Mouse (Mus musculus) heart, embryonic 14.5 days (tissue): ENCODE measurements around the gene Foxb1. TPM values are rescaled to one million over a fixed set of nuclear protein-coding genes. Genes with fewer than 3 reads are reported as not detected.

Experiments used
- ATAC-seq: fragments of 200-750 bp; cut with Nextera tagmentation; 2 replicates; pipeline ENCODE4 v1.8.0; 2017; ENCODE audit warnings: low read depth, moderate TSS enrichment; ENCODE audit not compliant: insufficient number of reproducible peaks, insufficient read depth, low FRiP score
- H3K27ac ChIP-seq, 2 experiments: fragments of 200-500 bp in 1 of 2; fragments of 300-500 bp in 1 of 2; sonication (generic) in 1 of 2; replicated peaks in 1 of 2; 2 replicates each; pipeline ENCODE4 v1.5.1; 2012 to 2014; ENCODE audit warnings: low read depth in 2 of 2, low read length in 2 of 2, control low read depth in 1 of 2, mild to moderate bottlenecking in 1 of 2, mixed read lengths in 1 of 2; ENCODE audit not compliant: control insufficient read depth in 1 of 2, insufficient read depth in 1 of 2
- H3K27me3 ChIP-seq: fragments of 300-500 bp; sonication (generic); 2 replicates; pipeline ENCODE4 v1.6.1; 2014; ENCODE audit warnings: mild to moderate bottlenecking, low read length, control low read depth; ENCODE audit not compliant: control insufficient read depth, insufficient read depth
- H3K36me3 ChIP-seq: fragments of 300-500 bp; sonication (generic); 2 replicates; pipeline ENCODE4 v1.6.1; 2014; ENCODE audit warnings: mild to moderate bottlenecking, control low read depth, low read length, mixed read lengths; ENCODE audit not compliant: control insufficient read depth, insufficient read depth
- H3K4me1 ChIP-seq, 2 experiments: fragments of 200-500 bp in 1 of 2; fragments of 300-500 bp in 1 of 2; sonication (generic) in 1 of 2; 2 replicates each; pipeline ENCODE4 v1.6.1; 2012 to 2014; ENCODE audit warnings: low read length in 2 of 2, control low read depth in 1 of 2, mixed read lengths in 1 of 2; ENCODE audit not compliant: control insufficient read depth in 2 of 2, insufficient read depth in 2 of 2
- H3K4me2 ChIP-seq: fragments of 300-500 bp; sonication (generic); 2 replicates; pipeline ENCODE4 v1.6.1; 2014; ENCODE audit warnings: mild to moderate bottlenecking, low read length
- H3K4me3 ChIP-seq, 2 experiments: fragments of 200-500 bp in 1 of 2; fragments of 300-500 bp in 1 of 2; sonication (generic) in 1 of 2; 2 replicates each; pipeline ENCODE4 v1.5.1; 2012 to 2014; ENCODE audit warnings: low read length in 2 of 2, mild to moderate bottlenecking in 2 of 2, control low read depth in 1 of 2, low read depth in 1 of 2, moderate library complexity in 1 of 2; ENCODE audit not compliant: control insufficient read depth in 1 of 2, insufficient read depth in 1 of 2
- H3K9ac ChIP-seq: fragments of 300-500 bp; sonication (generic); 2 replicates; pipeline ENCODE4 v1.6.1; 2014; ENCODE audit warnings: mild to moderate bottlenecking, low read length
- H3K9me3 ChIP-seq: fragments of 300-500 bp; sonication (generic); 2 replicates; pipeline ENCODE4 v1.6.1; 2016; ENCODE audit warnings: low read length, control low read depth; ENCODE audit not compliant: control insufficient read depth
- WGBS: fragments of 180-500 bp; shearing (Covaris S2); extraction: QIAGEN DNeasy Blood & Tissue Kit; methylation state at CpG from one replicate; pipeline ENCODE4 v1.1.7; 2014; 5-methylcytosine and 5-hydroxymethylcytosine counted together
- polyA plus RNA-seq: library from polyadenylated mRNA; unstranded; fragments of >200 nt; fragmentation: Nextera tagmentation; extraction: Ambion mirVana; gene quantifications from 2 replicates; pipeline ENCODE4 v1.2.1, GENCODE M21; 2014

Gene Foxb1
- polyA plus RNA-seq: not detected in 2 replicates

DNA sequence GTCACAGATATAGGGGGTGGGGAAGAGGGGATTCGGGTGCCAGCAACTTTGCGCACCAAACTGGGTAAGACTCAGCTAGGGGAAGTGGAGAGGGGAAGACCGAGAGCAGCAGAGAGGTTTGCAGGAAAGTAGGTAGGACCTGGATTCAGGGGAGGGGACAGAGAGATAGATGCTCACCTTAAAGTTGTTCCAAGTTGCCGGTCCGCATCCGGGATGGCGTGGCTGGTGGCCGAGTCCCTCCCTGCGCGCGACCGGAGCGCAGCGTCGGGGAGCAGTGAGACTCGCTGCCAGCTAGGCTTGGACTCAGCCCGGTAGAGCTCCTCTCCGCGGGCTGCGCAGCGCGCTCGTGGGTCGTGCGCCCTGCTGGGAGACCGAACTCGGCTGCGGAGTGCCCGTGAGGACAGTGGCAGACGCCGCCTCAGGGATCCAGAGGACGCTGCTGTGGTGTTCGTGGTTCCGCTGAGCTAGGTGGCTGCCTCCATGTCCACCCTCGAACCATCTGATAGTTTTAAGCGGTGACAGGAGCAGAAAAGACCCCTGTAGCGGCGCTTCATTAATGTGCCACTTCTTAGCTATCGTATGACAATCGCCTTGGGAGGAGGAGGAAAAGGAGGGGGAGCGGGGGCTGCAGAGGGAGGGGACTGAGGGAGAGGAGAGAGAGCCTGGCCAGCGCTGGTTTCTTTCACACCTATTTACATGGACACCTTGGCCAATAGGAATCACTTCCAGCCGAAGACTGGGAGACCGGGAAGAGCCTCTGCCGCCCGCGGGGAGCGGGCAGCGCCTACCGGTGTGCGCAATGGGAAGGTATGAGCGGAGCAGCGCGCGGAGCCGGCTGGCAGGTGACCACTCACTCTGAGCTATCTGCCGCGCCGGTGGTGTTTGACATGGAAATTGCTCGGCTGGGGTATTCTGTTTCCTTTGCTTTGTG, at the start of gene Foxb1:
Foxb1 (minus strand) TSS at position 570 of the 931 bp plus-strand sequence.
- no peaks in the 10 kb centered on the region for H3K9me3 ChIP-seq
- no peak within 1 kb of the TSS for H3K4me3 ChIP-seq
- 1% methylated on average over 60 of the region's 60 CpGs for WGBS
- no peak within 1 kb of the TSS for H3K4me2 ChIP-seq
- H3K27ac ChIP-seq: no peak within 1 kb of the TSS
- ATAC-seq: no peak
- peaks cover 0 to 2% of the 10 kb centered on the region in 2 experiments; a peak in 2 of 4 replicates for H3K4me1 ChIP-seq
- no peak within 1 kb of the TSS for H3K9ac ChIP-seq
- H3K27me3 ChIP-seq: peaks cover 99% of the 10 kb centered on the region
- H3K36me3 ChIP-seq: no peaks in the 10 kb centered on the region

DNA sequence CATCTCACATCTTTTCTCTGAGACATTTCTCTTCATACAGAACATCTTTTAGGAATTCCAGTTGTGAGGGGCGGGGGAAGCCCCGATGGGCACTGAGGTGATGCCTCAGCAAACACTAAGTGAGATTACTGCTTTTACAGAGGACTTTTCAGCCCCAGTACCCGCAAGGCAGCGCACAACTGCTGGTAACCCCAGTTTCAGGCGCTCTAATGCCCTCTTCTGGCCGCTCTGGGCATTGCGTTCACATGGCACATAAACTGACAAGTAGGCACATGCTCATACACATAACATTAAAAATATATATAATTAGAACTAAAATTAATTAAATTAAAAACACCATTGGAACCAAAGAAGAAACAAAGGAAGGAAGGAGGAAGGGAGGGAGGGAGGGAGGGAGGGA, 29.8 kb upstream of the Foxb1 start:
- H3K4me2 ChIP-seq: no peak overlapping the region
- 0 out of 2 replicates have a peak, but pooled peaks cover 2% of the 10 kb centered on the region for H3K9me3 ChIP-seq
- no peaks in the 10 kb centered on the region for H3K27me3 ChIP-seq
- no peak overlapping the region for H3K9ac ChIP-seq
- 52% methylated on average over 7 of the region's 7 CpGs for WGBS
- ATAC-seq: no peak
- no peak overlapping the region for H3K27ac ChIP-seq
- no peak overlapping the region for H3K4me3 ChIP-seq
- no peaks in the 10 kb centered on the region for H3K36me3 ChIP-seq
- H3K4me1 ChIP-seq: no peaks in the 10 kb centered on the region

DNA sequence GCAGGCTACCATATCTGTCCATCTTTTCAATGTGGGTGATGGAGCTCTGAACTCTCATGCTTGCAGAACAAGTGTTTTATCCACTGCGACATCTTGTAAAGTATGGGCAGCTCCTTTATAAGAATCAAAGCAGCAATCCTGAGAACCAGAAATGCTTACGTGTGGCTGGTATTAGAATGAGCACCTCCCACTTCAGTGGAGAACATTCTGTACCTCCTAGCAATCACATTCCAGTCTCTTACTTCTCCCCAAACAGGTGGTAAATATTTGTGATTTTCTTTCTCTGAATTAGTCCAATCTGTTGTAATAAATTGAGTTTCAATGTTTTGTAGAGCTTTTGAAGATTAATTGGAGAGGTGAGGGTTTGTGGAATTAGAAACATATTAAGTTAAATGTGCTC, 19.3 kb upstream of the Foxb1 start:
- Histone ChIP-seq H3K9ac (no peak overlapping the region), H3K4me3 (no peak overlapping the region), H3K4me2 (no peak overlapping the region), H3K27ac (no peak overlapping the region), H3K4me1 (no peaks in the 10 kb centered on the region), H3K9me3 (no peaks in the 10 kb centered on the region), H3K36me3 (no peaks in the 10 kb centered on the region), H3K27me3 (peaks cover 5% of the 10 kb centered on the region; the same call in 1 of the 2 replicates)
- 74% methylated on average over 2 of the region's 2 CpGs for WGBS
- ATAC-seq: no peak

DNA sequence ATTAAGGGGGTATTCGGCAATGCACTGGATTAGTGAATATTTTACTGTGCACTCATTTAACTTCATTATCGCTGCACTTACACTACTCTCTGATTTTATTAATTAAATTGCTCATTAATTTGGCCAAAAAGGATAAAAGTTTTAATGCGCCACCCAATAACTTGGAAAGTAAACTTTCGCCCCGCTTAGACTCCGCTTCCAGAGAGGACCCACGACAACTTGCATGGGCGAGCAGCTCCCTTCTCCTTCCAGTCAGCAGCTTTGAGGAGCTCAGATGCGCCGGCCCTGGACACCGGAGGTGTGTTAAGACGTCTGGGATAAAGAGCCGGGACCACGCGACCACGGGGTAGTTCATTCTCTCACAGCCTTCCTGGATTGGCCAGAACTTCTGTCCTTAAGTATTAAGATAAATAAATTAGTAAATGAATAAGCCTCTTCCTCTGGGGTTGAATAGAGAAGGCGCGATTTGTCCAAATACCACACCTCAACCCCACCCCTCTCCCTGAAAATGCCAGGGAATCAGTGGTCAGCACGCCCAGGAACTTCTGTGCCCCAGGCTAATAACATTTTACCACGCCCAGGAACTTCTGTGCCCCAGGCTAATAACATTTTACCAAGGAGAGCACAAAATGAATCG, 9.3 kb upstream of the Foxb1 start:
- Histone ChIP-seq H3K27me3 (peaks cover 95% of the 10 kb centered on the region), H3K4me1 (no peaks in the 10 kb centered on the region), H3K4me2 (no peak overlapping the region), H3K4me3 (no peak overlapping the region), H3K36me3 (no peaks in the 10 kb centered on the region), H3K9me3 (no peaks in the 10 kb centered on the region), H3K27ac (no peak overlapping the region), H3K9ac (no peak overlapping the region)
- WGBS: 4% methylated on average over 21 of the region's 21 CpGs
- no peak for ATAC-seq

DNA sequence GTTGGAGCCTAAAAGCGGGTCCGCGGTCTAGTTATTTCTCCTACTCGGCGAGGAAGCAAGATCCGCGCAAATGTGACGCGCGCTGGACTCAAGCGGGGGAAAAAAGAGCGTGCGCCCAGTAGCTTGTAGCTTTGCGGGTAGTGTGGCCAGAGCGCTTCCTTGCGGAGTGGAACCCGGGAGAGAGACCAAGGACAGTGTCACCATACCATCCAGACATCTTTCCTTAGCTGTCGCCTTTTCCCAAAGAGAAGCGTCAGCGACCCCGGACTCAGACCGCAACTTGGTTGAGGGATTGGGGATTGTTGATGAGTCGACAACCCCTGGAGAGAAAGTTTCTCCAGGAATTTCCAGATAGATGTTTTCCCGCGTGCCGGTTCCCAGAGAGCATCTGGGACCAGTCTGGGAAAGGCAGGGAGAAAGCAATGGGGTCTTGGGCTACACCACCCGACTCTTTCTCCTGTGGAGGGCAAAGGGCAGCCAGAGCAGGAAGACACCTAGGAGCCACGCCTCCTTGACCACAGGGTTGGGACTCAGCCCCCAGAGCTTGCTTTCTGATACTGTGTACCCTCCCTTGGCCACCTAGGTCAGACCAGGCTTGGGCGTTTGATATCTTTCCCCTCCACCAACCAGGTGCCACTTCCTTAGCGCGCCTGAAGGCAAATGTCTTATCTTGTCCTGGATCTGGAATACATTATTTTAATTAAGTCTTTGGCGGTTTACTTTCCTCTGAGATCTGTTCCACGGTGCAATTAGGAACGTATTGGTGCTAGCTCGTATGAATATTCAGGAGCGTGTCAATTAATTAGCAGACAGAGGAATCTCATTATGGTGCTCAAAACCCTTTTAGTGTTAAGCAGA, 8.6 kb upstream of the Foxb1 start:
- H3K36me3 ChIP-seq: no peaks in the 10 kb centered on the region
- H3K9me3 ChIP-seq: no peaks in the 10 kb centered on the region
- no peak overlapping the region for H3K27ac ChIP-seq
- no peak overlapping the region for H3K4me2 ChIP-seq
- H3K9ac ChIP-seq: no peak overlapping the region
- WGBS: 2% methylated on average over 36 of the region's 36 CpGs
- no peaks in the 10 kb centered on the region for H3K4me1 ChIP-seq
- no peak overlapping the region for H3K4me3 ChIP-seq
- no peak for ATAC-seq
- H3K27me3 ChIP-seq: peaks cover 99% of the 10 kb centered on the region

DNA sequence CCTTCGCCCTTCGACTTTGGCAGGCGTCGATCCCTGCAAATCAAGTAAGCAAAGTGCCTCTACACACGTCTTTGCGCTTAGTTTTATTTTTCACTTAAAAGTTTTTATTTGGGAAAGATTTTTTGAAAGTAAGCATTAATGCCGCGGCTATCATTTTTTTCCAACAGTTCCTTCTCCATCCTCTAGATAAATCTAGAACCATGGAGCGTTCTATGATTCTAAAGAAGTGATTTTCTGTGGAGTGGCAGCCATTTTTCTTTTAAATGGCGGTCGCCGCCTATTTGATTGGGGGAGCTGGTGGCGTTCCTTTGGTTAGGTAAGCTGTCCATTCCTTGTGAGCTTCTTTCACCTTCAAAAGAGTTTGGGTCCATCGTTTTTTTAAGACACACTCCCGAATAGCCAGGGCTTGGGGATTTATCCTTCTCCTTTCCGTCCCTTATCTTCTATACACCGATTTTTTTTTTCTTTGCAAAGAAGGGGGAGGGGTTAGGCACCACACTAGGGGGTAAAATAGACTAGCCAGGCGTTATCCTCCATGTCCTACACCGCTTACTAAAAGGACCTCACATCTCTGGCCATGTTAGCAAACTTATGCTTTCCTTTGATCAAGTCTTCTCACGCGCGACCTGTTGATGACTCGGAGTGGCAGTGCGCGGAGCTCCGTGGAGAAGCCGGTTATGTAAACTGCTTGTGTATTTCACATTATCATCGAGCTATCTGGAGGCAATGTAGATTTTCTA, 7.6 kb upstream of the Foxb1 start:
- H3K9me3 ChIP-seq: no peaks in the 10 kb centered on the region
- no peaks in the 10 kb centered on the region for H3K4me1 ChIP-seq
- 2% methylated on average over 28 of the region's 28 CpGs for WGBS
- H3K4me3 ChIP-seq: no peak overlapping the region
- H3K9ac ChIP-seq: no peak overlapping the region
- no peak for ATAC-seq
- H3K4me2 ChIP-seq: no peak overlapping the region
- H3K27ac ChIP-seq: no peak overlapping the region
- peaks cover 99% of the 10 kb centered on the region for H3K27me3 ChIP-seq
- H3K36me3 ChIP-seq: no peaks in the 10 kb centered on the region

DNA sequence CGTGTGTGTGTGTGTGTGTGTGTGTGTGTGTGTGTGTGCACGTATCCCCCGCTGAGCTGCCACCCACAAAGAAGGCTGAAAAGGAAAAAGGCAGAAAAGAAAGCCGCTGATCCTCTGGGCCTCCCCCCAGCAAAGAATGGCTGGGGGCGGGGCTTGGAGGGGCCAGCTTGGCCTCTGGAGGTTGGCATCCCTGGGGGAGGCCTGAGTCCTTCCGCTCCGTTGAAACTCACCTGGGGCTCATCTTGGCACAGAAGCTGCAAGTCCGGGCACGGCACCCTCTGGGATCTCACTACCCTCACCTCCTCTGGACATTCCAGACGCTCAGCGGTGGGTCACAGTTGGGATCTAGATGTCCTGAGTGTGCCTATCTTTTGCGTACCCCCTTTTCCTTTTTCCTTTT, 6.7 kb upstream of the Foxb1 start:
- WGBS: 3% methylated on average over 11 of the region's 12 CpGs
- Histone ChIP-seq H3K9me3 (no peaks in the 10 kb centered on the region), H3K4me1 (peaks cover 0 to 2% of the 10 kb centered on the region in 2 experiments; a peak in 1 of 4 replicates), H3K9ac (no peak overlapping the region), H3K27ac (no peak overlapping the region), H3K4me2 (no peak overlapping the region), H3K27me3 (peaks cover 99% of the 10 kb centered on the region), H3K36me3 (no peaks in the 10 kb centered on the region), H3K4me3 (no peak overlapping the region)
- no peak for ATAC-seq
